Comparison of ENCODE assay signal across 13 mouse cellular contexts in the genomic region with DNA sequence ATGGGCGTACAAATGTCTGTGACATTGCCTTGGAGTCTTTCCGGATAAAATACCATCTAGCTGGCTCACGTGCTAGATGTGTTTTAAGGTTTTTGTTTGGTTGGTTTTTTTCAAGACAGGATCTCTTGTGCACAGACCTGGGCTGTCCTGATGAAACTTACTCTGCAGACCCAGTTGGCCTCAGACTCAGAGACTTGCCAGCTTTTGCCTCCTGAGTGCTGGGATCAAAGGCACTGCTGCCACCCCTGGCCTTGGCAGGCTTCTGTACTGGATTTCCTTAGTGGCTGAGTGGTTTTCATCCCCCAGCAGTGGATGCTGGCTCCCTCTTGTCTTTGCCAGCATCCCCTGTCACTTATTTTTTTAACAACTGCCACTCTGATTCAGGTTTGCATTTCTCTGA. TPM values are rescaled to one million over a fixed set of nuclear protein-coding genes. Genes with fewer than 3 reads are reported as not detected.
A peak's percentile ranks its signal among the peaks of the same experiment; 100 is the strongest.
DNase-seq lines count a peak whose midpoint lies in the region; ATAC-seq and TF ChIP-seq lines count a peak whose summit lies in the region.
"Had no signal": no experiment of that assay in that cellular context is flagged by ENCODE, and none has a peak within 500 bp of the region (broad histone marks: within the 10 kb centered on the region; RNA-seq: fewer than 3 reads in every experiment).

No protein-coding gene starts in this region.

- H3K4me3 ChIP-seq in heart, embryonic 12.5 days: no peak overlapping the region
- H3K4me3 ChIP-seq in limb, embryonic 15.5 days: no peak overlapping the region
- no peak overlapping the region for H3K4me3 ChIP-seq in limb, embryonic 10.5 days
- H3K4me3 ChIP-seq: embryonic facial prominence, embryonic 13.5 days had no signal

- H3K36me3 ChIP-seq in heart, embryonic 12.5 days: peaks cover 6% of the 10 kb centered on the region
- no peaks in the 10 kb centered on the region for H3K36me3 ChIP-seq in limb, embryonic 15.5 days
- H3K36me3 ChIP-seq in limb, embryonic 10.5 days: peaks cover 20% of the 10 kb centered on the region

- peak; percentile 66 to 82 for DNase-seq in adrenal gland, adult (ENCODE audit: inconsistent age in 2 of 2, low spot score in 1 of 2)
- DNase-seq in adrenal gland, postnatal 25 days: no peak
- no peak for DNase-seq in heart, adult 9 months (ENCODE audit: low spot score in 2 of 2)
- DNase-seq in limb, embryonic 10.5 days (ENCODE audit: low spot score): no peak
- DNase-seq in brain, embryonic 14.5 days (ENCODE audit: low read depth): peak; percentile 31
- no peak for DNase-seq in thymus, postnatal 4 days
- DNase-seq: cerebellum, postnatal 36 days; kidney, postnatal 25 days; lung, postnatal 36 days had no signal

- 82% methylated on average over 3 of the region's 3 CpGs for WGBS in heart, embryonic 12.5 days
- 89% methylated on average over 3 of the region's 3 CpGs for WGBS in limb, embryonic 15.5 days
- 94% methylated on average over 3 of the region's 3 CpGs for WGBS in limb, embryonic 10.5 days

- ATAC-seq in heart, embryonic 12.5 days (ENCODE audit: insufficient number of reproducible peaks, low FRiP score): no peak
- no peak for ATAC-seq in limb, embryonic 15.5 days (ENCODE audit: insufficient number of reproducible peaks, low FRiP score, low TSS enrichment, low read depth)
- ATAC-seq: Patski had no signal

- H3K27me3 ChIP-seq in heart, embryonic 12.5 days (replicated peaks): no peaks in the 10 kb centered on the region
- H3K27me3 ChIP-seq in limb, embryonic 15.5 days: no peaks in the 10 kb centered on the region
- no peaks in the 10 kb centered on the region for H3K27me3 ChIP-seq in limb, embryonic 10.5 days (ENCODE audit: low read depth, poor library complexity, severe bottlenecking)
- H3K27me3 ChIP-seq: embryonic facial prominence, embryonic 13.5 days; Patski had no signal

- H3K9ac ChIP-seq in heart, embryonic 12.5 days: no peak overlapping the region
- H3K9ac ChIP-seq in limb, embryonic 15.5 days: no peak overlapping the region
- H3K9ac ChIP-seq: embryonic facial prominence, embryonic 13.5 days had no signal

- TF ChIP-seq CTCF in brain, embryonic 14.5 days (IDR thresholded peaks at IDR 0.05; ENCODE audit: borderline replicate concordance, extremely low read depth, insufficient read depth, insufficient read length): no peak

- no peak for TF ChIP-seq POLR2A in brain, embryonic 14.5 days (IDR thresholded peaks at IDR 0.05; ENCODE audit: borderline replicate concordance, extremely low read depth, insufficient read depth, insufficient read length, poor library complexity, severe bottlenecking)

- no peaks in the 10 kb centered on the region for H3K9me3 ChIP-seq in heart, embryonic 12.5 days (replicated peaks)
- H3K9me3 ChIP-seq in limb, embryonic 15.5 days: no peaks in the 10 kb centered on the region
- H3K9me3 ChIP-seq in limb, embryonic 10.5 days (replicated peaks): no peaks in the 10 kb centered on the region
- H3K9me3 ChIP-seq: embryonic facial prominence, embryonic 13.5 days had no signal

- H3K4me1 ChIP-seq in heart, embryonic 12.5 days (replicated peaks): peaks cover 46% of the 10 kb centered on the region
- peaks cover 18% of the 10 kb centered on the region for H3K4me1 ChIP-seq in limb, embryonic 15.5 days
- H3K4me1 ChIP-seq in limb, embryonic 10.5 days: peaks cover 21% of the 10 kb centered on the region

- no peak overlapping the region for H3K4me2 ChIP-seq in heart, embryonic 12.5 days
- H3K4me2 ChIP-seq in limb, embryonic 15.5 days: no peak overlapping the region
- H3K4me2 ChIP-seq: embryonic facial prominence, embryonic 13.5 days had no signal

- H3K27ac ChIP-seq in heart, embryonic 12.5 days (ENCODE audit: poor library complexity, severe bottlenecking): peak overlapping the region; percentile 84
- peak overlapping the region; percentile 43; the same call in 1 of the 2 replicates for H3K27ac ChIP-seq in limb, embryonic 15.5 days
- H3K27ac ChIP-seq in limb, embryonic 10.5 days: no peak overlapping the region
- H3K27ac ChIP-seq: embryonic facial prominence, embryonic 13.5 days had no signal

RNA-seq across cellular contexts. Expression of a gene that starts 3.7 kb away (rescaled TPM):
- total RNA-seq in adrenal gland, postnatal 25 days (2021): 80.9 and 114 TPM in 2 replicates
- 52.4 and 52.5 TPM in 2 replicates for polyA plus RNA-seq in heart, embryonic 12.5 days (2016; fragmentation: Nextera tagmentation; extraction: Ambion mirVana)
- polyA plus RNA-seq in limb, embryonic 15.5 days (2015; fragmentation: Nextera tagmentation; extraction: Ambion mirVana): 23.6 and 28.1 TPM in 2 replicates
- polyA plus RNA-seq in limb, embryonic 10.5 days (2016; fragmentation: Nextera tagmentation; extraction: Ambion mirVana): 30.6 and 37.7 TPM in 2 replicates
- 56.0 and 61.9 TPM in 2 replicates for polyA plus RNA-seq in brain, embryonic 14.5 days (2012; rRNA removed)

RNA-seq across cellular contexts. Expression of a gene that starts 44.5 kb away (rescaled TPM):
- total RNA-seq in adrenal gland, postnatal 25 days (2021): 56.2 and 73.4 TPM in 2 replicates
- polyA plus RNA-seq in heart, embryonic 12.5 days (2016; fragmentation: Nextera tagmentation; extraction: Ambion mirVana): 23.5 and 25.3 TPM in 2 replicates
- polyA plus RNA-seq in limb, embryonic 15.5 days (2015; fragmentation: Nextera tagmentation; extraction: Ambion mirVana): 16.5 and 17.9 TPM in 2 replicates
- 18.1 and 18.9 TPM in 2 replicates for polyA plus RNA-seq in limb, embryonic 10.5 days (2016; fragmentation: Nextera tagmentation; extraction: Ambion mirVana)
- polyA plus RNA-seq in brain, embryonic 14.5 days (2012; rRNA removed): 24.7 and 24.8 TPM in 2 replicates

RNA-seq across cellular contexts. Expression of a gene that starts 45.6 kb away (rescaled TPM):
- total RNA-seq in adrenal gland, postnatal 25 days (2021): 20.7 and 27.4 TPM in 2 replicates
- 23.0 and 29.2 TPM in 2 replicates for polyA plus RNA-seq in heart, embryonic 12.5 days (2016; fragmentation: Nextera tagmentation; extraction: Ambion mirVana)
- polyA plus RNA-seq in limb, embryonic 15.5 days (2015; fragmentation: Nextera tagmentation; extraction: Ambion mirVana): 29.5 and 31.3 TPM in 2 replicates
- 42.5 and 48.8 TPM in 2 replicates for polyA plus RNA-seq in limb, embryonic 10.5 days (2016; fragmentation: Nextera tagmentation; extraction: Ambion mirVana)
- polyA plus RNA-seq in brain, embryonic 14.5 days (2012; rRNA removed): 24.2 and 36.4 TPM in 2 replicates

RNA-seq across cellular contexts. Expression of a gene that starts 55.0 kb away (rescaled TPM):
- total RNA-seq in adrenal gland, postnatal 25 days (2021): 8.4 and 11.8 TPM in 2 replicates
- 22.5 and 25.8 TPM in 2 replicates for polyA plus RNA-seq in heart, embryonic 12.5 days (2016; fragmentation: Nextera tagmentation; extraction: Ambion mirVana)
- polyA plus RNA-seq in limb, embryonic 15.5 days (2015; fragmentation: Nextera tagmentation; extraction: Ambion mirVana): 22.4 and 23.1 TPM in 2 replicates
- polyA plus RNA-seq in limb, embryonic 10.5 days (2016; fragmentation: Nextera tagmentation; extraction: Ambion mirVana): 11.2 and 12.3 TPM in 2 replicates
- polyA plus RNA-seq in brain, embryonic 14.5 days (2012; rRNA removed): 1.5 and 2.5 TPM in 2 replicates

Comparison
In these comparisons a context has a peak if more than half of its experiments do, and no peak if none do; other contexts are left out.
1. DNase-seq: peak in adrenal gland, adult (2 of 2) and brain, embryonic 14.5 days (single experiment); none in adrenal gland, postnatal 25 days (single experiment), heart, adult 9 months (0 of 2), limb, embryonic 10.5 days (single experiment) and thymus, postnatal 4 days (single experiment).